Mouse (Mus musculus) v-Abl transformed pro-B cells (cell line): ENCODE results near the gene Dnajb9.
"Not testable (repeated sequence)": the region's sequence is repeated elsewhere in the genome, so short reads cannot be mapped to it uniquely, and the experiment has no call there.

Source experiments
- in situ Hi-C, 2 experiments: fragments of 400-800 bp; cut with MboI; formaldehyde crosslinking; loops; one replicate each; pipeline ENCODE4 v1.15.1; 2025; ENCODE audit not compliant: unreplicated experiment in 2 of 2

Dnajb9 gene

DNA sequence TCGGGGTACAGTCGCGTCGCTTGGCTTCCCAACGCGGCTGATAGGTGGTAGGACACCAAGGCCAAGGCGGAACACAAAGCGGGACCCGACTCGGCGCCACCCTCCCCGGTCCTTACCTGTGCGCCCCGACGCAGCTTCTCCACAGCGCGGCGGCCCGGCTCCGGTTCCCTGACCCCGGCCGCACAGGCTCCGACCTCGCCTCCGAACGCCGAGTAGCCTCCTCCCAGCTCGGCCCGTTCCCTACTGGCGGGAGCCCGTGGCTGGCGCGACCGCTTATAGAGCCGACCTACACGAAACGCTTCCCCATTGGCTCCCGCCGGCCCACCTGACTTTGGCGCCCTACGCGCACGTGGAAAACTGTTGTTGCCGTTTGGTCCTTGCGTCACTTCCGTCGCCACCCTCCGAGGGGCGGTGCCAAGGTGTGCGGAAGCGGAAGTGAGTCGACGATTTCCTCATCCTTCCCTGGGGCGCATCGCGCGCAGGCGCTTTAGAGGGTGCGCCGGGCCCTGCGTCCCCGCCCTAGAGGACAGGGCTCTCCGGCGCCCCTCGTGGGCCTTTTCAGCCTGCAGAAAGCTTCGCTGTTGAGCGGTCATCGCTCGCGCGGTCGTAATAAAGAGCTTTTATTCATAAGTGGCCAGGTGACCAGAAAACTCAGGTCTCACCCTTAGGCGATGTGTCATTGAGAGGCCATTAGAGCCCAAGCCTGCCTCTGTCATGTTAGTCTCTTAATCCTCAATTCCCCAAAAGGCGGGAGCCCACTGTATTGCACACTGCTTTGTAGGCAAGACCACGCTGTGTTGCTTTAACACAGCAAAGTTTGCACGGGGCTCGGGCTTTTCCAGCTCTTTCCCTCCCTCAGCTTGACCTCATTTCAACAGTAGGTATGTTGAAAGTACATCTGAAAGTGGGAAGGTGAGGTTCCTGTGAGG, at the start of gene Dnajb9:
Gene Dnajb9 (minus strand): TSS at position 503 of the 929 bp plus-strand sequence.
- in situ Hi-C loops = loop anchor here (5.0 to 10.0 kb wide), 4 partner anchors 32 to 335 kb away; no protein-coding TSS in a partner anchor

DNA sequence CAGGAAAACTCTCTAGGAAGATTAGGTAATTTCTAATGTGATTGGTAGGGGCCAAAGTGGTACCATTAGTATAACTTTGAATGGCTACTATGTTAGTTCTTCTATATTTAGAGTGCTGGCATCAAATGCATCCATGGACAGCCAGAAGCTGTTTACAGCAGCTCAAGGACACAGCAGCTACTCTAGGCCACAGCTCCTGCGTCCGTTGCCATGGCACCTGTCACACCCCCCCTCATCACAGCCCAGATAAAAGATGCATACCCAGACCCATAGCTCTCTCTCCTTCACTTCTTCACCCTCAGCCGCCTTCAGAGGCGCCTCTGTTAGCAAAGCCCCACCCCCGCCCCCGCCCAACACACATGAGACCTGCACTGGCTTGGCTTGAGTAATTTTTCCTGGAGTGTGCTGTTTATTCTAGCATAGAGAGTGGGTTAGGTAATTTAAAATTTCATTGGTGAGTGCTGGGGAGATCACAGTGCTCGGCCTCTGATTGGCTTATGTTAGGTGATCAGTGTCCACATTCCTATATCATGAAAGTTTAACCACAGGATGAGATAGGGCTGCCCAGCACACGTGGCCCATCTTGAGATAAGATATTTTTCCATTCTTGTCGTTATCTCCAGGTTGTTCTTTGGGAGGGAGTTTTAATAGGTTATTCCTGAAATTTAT, 38.3 kb upstream of the Dnajb9 start:
- in situ Hi-C loops = no loop called here

DNA sequence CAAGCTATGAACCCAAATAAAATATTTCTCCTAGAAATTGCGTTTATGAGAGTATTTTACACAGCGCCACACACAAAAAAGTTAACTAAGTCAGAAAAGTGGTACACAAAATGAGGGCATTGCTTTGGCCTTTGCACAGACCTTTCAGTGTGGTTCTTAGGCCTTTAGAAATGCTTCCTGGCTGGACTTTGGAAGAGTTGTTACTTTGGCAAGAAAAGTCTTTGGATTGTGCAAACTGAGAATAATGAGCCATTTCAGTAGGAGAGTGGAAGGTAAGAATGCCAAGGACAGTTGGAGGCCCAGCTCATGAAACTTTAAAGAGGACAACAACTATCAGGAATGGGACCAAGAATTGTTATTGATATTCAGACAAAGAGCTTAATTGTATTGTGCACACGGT, 35.6 kb upstream of the Dnajb9 start:
- in situ Hi-C loops = no loop called here

DNA sequence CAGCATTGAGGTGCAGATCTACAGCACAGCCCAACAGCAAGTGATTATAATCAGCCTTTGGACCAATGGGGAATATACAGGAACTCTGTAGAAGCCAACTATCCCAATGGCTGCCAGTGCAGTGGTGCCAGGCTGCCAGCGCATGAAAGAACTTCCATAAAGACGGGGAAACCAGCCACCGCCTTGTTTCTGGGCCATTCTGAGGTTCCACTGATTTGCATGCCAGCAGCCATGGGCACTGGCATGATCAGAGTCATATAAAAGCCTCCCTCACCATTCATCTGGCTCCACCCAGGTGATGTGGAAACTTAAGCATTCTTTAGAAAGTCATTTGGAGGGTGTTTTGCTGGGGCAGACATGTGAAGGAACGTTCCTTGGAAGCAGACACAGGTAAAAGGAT, 32.3 kb upstream of the Dnajb9 start:
- in situ Hi-C loops = loop anchor here in 1 of 2 experiments (5.0 kb wide), 1 partner anchor 35 kb away; no protein-coding TSS in a partner anchor

DNA sequence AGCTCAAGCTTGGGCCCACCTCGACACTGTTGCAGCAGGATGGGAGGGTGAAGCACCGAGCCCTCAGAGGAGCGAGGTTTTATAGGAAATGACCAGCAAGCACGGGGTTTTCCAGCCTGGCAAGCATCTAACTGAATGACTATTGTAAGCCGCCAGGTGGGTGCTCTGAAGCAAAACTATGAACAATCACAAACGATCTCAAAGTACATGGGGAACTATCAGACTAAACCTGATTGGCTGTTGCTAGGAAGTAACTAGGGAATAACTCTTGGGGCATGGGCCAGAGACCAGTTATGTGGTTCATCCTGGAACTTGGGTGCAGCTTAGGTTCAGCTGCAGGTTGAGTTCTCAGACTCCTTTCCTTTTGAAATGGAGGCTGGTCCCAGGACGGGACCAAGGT, 31.0 kb upstream of the Dnajb9 start:
- in situ Hi-C loops = loop anchor here in 1 of 2 experiments (5.0 kb wide), 1 partner anchor 34 kb away; no protein-coding TSS in a partner anchor

DNA sequence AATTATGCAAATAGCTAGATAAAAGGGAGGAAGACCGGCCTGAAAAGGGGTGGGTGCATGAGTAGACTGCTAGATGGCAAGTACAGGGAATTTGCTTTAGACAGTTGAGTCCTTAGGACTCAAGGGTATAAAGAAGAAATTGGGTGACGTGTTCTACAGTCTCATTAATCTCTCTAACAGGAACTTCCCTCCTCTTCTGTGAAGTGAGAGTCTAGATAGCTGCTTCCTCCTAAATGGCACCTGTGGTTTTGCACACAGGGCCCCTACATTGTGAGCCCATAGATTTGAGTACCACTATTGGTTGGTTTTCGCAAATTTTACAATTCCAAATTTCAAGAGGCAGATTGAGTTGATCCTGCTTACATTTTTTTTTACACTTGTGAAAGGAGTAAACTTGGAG, 14.5 kb upstream of the Dnajb9 start:
- in situ Hi-C loops = no loop called here

DNA sequence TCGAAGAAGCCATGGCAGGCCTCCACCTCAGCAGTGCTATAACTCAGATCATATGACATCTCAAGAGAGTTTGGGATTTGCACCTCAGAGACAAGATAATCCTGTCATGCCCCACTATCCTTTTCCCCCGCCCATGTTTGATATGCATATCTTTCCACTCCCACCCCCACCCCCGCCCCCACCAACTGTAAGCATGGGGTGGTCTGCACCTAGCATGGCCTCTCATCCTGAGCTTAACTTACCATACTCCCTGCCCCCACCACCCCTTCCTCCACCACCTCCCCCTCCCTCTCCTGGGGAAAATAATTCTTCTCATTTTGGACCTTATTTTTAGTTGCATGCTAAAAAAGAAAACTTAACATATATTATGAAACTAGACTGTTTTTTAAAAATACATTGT, 12.9 kb upstream of the Dnajb9 start:
- in situ Hi-C loops = no loop called here

DNA sequence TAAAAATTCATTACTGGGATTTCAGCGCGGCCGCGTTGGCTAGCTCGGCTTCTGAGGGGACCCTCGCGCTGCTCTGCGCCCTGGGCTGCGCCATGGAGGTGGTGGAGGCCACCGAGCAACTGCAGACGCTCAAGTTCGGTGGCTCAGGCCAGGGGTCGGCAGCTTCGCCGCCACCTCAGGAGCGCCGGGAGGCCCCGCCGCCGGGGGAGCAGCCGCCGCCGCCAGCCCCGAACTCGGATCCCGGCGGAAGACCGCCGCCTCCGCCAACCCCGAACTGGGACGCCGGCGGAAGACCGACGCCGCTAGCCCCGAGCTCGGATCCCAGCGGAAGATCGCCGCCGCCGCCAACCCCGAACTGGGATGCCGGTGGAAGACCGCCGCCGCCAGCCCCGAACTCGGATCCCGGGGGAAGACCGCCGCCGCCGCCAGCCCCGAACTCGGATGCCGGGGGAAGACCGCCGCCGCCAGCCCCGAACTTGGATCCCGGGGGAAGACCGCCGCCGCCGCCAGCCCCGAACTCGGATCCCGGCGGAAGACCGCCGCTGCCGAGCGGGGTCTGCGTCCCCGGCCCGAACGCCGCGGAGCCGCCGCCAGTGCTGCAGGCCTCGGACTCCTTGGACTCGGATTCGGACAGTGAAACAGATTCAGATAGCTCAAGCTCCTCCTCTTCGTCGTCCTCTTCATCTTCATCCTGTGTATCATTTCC, 11.7 kb upstream of the Dnajb9 start:
- in situ Hi-C loops = no loop called here

DNA sequence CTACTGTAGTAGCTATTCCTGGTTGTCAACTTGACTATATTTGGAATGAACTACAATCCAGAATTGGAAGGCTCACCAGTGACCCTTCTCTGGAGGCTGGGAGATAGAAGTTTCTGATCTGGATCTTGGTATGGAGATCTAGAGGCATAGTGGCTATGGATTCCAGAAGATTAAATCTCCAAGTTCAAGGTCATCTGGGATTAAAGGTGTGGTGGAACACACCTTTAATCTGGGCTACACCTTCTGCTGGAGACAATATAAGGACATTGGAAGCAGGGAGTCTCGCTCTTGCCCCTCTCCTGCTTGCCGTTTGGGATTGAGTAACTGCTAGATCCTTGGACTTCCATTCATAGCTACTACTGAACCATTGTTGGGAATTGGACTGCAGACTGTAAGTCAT, 10.9 kb upstream of the Dnajb9 start, which contains the start of gene Pnpla8:
Gene Pnpla8 (plus strand): TSS at position 301 of the 400 bp plus-strand sequence.
- in situ Hi-C loops = not testable (repeated sequence)

DNA sequence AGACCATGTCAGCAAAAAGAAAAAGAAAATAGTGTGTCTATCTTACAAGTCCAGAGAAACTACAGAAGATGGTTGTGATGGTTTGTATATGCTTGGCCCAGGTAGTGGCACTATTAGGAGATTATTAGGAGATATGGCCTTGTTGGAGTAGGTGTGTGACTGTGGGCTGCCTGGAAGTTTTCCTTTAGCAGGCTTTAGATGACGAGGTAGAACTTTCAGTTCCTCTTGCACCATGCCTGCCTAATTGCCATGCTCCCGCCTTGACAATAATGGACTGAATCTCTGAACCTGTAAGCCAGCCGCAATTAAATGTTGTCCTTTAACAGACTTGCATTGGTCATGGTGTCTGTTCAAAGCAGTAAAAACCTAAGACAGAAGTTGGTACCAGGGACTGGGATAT, 1.4 kb upstream of the Dnajb9 start:
- in situ Hi-C loops = loop anchor here in 1 of 2 experiments (10.0 kb wide), 1 partner anchor 53 kb away; no protein-coding TSS in a partner anchor

DNA sequence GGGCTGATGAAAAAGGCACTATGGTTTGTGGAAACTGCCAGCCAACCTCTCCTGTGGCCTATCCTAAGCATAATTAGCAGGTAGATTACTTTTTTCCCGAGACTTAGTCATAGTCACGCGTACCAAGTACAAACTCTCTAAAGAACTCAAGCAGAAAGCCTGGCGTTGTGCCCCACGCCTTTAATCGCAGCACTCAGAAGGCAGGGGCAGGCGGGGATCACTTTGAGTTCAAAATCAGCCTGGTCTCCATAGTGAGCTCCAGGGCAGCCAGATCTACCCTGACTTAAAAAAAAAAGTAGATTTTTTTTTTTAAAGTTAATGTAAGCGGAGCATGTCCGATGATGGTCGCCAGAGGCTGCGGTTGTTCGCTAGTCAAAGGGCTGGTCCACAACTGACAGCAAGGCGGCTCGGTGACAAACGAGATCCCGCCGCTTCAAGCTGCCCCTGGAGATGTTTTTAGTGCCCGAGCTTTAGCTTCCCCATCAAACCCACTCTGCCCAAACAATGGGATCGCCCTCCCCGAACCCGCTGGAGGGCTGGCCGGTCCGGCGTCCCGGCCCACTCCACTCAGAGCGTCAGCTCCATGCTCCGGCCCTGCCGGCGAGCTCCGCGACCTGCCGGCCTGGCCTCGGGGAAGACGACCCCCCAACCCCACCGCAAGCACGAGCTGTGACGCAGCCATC, 844 bp downstream of the Dnajb9 start:
- in situ Hi-C loops = loop anchor here (5.0 to 10.0 kb wide), 3 partner anchors 33 to 336 kb away; no protein-coding TSS in a partner anchor

DNA sequence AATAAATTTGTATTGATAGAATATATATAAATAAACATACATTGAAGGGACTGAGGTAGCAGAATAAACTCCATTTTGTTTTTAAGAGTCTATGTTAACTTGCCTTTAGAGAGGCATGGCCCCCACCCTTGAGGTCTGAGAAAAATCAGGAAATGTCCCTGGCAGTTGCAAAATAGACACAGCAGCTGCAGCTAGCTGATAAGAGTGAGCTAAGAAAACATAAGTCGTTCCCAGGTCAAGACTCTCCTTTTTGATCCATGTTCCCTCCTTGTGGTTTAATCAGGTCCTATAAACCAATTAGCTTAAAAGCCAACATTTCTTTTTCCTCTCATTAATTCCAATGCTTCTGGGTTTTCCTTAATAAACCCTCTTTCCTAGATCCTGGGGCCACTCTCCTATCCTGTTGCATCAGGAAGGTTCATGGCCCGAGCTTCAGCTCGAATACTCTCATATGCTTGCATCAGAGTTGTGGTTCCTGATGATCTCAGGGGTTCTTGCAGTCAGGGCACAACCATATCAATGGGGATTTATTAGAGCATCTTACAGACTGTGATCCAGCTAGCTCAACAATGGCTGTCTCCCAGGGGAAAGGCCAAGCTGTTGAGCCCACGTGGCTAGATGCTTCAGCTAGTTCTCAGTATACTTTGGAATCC, 12.1 kb downstream of the Dnajb9 start:
- in situ Hi-C loops = no loop called here

DNA sequence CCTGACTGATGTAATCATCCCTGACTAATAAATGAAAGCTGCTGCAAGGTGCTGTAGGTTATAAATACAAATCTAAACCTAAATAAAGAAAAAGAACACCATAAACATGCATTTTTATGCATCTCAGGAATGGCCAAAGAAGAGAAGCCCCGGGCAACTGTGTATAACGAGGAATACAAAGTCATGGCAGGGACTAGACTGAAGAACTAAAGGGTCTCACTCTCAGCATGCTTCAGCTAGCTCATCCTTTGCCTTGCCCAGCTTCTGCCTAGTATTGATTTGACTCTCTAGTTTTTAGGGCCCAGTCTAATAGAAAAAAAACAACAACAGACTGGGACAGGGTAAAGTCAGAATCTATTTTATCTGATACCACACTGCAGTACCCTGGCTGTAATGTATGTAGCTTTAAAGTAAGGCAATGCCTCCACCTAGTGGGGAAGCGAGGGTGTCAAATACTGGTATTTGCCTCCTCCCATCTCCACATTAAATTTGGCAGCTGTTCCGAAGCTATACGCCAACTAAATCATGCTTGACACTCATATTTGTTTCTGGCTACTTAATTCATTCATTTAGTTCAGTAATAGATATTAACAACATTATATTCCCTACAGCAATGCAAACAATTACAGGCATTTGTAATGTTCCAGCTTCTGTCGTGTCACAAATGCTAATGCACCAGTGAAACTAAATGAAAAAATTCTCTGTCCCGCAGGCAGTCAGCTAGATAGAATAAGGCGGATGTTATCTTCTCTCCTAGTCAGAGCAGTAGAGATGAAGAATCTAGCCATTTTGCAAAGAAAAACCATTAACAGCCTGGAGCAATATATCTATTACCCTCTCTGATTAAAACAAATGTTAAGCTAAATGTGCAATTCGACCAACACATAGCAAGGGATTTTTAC, 28.8 kb downstream of the Dnajb9 start:
- in situ Hi-C loops = no loop called here

DNA sequence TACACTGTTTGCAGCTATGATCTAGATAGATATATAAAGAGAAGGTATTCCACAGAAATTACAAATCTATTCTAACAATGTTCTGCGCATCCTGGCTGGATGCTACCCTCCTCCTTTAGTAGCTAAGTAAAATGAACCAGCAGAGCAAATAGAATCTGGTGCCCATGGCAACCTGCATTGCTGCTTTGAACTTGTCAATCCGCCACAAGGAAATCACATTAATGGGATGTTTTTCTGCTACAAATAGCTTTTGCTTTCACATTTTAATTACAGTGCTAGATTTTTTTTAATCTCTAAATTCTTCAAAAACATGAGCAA, 33.1 kb downstream of the Dnajb9 start:
- in situ Hi-C loops = loop anchor here in 1 of 2 experiments (10.0 kb wide), 1 partner anchor 1182 kb away; no protein-coding TSS in a partner anchor

DNA sequence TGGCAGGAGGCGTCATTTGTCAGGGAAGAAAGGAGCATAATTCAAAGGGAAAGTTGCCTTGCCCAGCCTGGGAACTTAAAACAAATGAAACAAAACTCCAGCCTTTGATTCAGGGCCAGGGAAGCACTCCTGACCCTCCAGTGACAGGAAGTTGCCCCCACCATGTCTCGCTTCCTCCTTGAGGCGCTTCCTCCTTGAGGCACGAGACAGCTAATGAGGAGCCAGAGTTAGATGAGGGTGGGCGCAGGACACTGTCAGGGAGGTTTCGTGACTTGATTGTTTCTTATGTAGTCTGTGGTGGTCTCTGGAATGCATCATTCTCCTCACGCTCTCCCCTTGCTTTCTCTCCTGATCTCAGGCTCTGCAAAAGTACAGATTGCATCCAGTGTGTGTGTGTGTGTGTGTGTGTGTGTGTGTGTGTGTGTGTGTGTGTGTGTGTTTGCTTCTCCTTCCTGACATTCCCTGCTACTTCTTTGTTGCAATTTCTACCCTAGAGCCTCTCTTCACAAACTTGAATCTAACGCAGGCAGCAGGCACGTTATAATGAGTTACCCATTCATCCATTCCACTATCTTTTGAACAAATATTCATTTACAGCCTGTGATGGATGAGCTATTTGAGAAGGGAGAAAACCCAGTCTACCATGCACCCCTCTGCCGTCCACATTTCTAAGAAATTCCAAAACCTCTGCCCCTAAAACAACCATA, 33.6 kb downstream of the Dnajb9 start:
- in situ Hi-C loops = loop anchor here in 1 of 2 experiments (10.0 kb wide), 1 partner anchor 1182 kb away; no protein-coding TSS in a partner anchor

DNA sequence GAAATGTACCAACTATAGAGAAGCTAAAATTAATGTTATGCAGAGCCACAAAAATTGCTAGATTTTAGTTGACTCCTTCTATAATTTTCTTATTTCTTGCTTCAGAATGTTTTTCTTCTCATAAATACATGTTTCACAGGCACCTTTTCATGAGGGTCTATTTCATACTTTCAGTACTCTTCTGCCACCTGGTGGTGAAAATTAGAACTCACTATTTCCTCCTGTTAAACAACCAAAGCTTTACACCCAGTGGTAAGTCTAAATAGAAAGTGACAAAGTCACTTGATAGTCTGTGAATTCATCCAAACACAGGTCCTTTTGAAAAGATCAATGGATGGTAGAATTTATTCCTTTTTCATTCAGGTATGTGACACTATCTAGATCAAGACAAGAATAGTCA, 43.2 kb downstream of the Dnajb9 start:
- in situ Hi-C loops = loop anchor here in 1 of 2 experiments (10.0 kb wide), 1 partner anchor 352 kb away; no protein-coding TSS in a partner anchor

DNA sequence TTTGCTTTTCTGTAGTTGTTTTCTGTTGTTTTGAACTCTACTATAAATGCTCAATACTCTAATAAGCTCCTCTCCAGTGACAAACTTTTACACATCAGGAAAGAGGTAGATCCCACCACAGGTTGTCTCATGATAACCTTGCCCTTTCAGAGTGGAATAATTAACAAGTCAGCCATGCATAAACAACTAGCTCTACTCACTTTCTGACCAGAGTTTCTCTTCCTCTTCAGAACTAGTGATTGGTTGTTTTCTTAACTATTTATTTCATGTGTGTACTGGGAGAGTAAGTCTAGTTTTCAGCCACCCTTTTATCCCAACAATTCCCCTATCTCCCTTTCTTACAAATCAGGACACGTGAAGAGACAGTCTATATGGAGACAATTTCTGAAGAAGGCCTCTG, 50.8 kb downstream of the Dnajb9 start:
- in situ Hi-C loops = no loop called here
